Mouse (Mus musculus) midbrain, postnatal 0 days (tissue): Measurements from ENCODE around the gene Abcf3. TPM values are rescaled to one million over a fixed set of nuclear protein-coding genes. Genes with fewer than 3 reads are reported as not detected.
A peak's percentile ranks its signal among the peaks of the same experiment; 100 is the strongest.

Experiments
- ATAC-seq: fragments of 200-750 bp; cut with Nextera tagmentation; 2 replicates; pipeline ENCODE4 v1.8.0; 2017; ENCODE audit warnings: moderate number of reproducible peaks, mild to moderate bottlenecking, moderate TSS enrichment, moderate library complexity; ENCODE audit not compliant: low FRiP score
- DNase-seq: peaks from one replicate; pipeline ENCODE4 v3.0.0-alpha.2; 2015; ENCODE audit warnings: low spot score
- H3K27ac ChIP-seq: fragments of 300-500 bp; sonication (generic); 2 replicates; pipeline ENCODE4 v1.5.1; 2014; ENCODE audit warnings: low read depth, mild to moderate bottlenecking, low read length, mixed read lengths
- H3K27me3 ChIP-seq: fragments of 300-500 bp; sonication (generic); 2 replicates; pipeline ENCODE4 v1.6.1; 2014; ENCODE audit warnings: low read length, control low read depth, mixed read lengths; ENCODE audit not compliant: insufficient read depth
- H3K36me3 ChIP-seq: fragments of 300-500 bp; sonication (generic); 2 replicates; pipeline ENCODE4 v1.6.1; 2014; ENCODE audit warnings: low read length, control low read depth, mixed read lengths; ENCODE audit not compliant: insufficient read depth
- H3K4me1 ChIP-seq: fragments of 300-500 bp; sonication (generic); 2 replicates; pipeline ENCODE4 v1.6.1; 2014; ENCODE audit warnings: mild to moderate bottlenecking, control low read depth, antibody characterized with exemption, low read length, mixed read lengths; ENCODE audit not compliant: insufficient read depth
- H3K4me2 ChIP-seq: fragments of 300-500 bp; sonication (generic); 2 replicates; pipeline ENCODE4 v1.6.1; 2014; ENCODE audit warnings: low read depth, mild to moderate bottlenecking, low read length, mixed read lengths; ENCODE audit not compliant: poor library complexity, severe bottlenecking
- H3K4me3 ChIP-seq: fragments of 300-500 bp; sonication (generic); 2 replicates; pipeline ENCODE4 v1.5.1; 2014; ENCODE audit warnings: low read depth, mild to moderate bottlenecking, low read length, moderate library complexity
- H3K9ac ChIP-seq: fragments of 300-500 bp; sonication (generic); replicated peaks from 2 replicates; pipeline ENCODE4 v1.6.1; 2014; ENCODE audit warnings: mild to moderate bottlenecking, low read length, moderate library complexity, mixed read lengths; ENCODE audit not compliant: poor library complexity, severe bottlenecking
- H3K9me3 ChIP-seq: fragments of 300-500 bp; sonication (generic); 2 replicates; pipeline ENCODE4 v1.6.1; 2016; ENCODE audit warnings: low read length, control low read depth
- CTCF ChIP-seq: IDR thresholded peaks from 2 replicates; pipeline ENCODE4 v1.5.1; 2016; ENCODE audit warnings: antibody characterized with exemption, mild to moderate bottlenecking
- WGBS: fragments of 180-500 bp; shearing (Covaris S2); extraction: QIAGEN DNeasy Blood & Tissue Kit; methylation state at CpG from one replicate; pipeline ENCODE4 v1.1.7; 2014; 5-methylcytosine and 5-hydroxymethylcytosine counted together
- polyA plus RNA-seq: library from polyadenylated mRNA; unstranded; fragments of >200 nt; fragmentation: Nextera tagmentation; extraction: Ambion mirVana; gene quantifications from 2 replicates; pipeline ENCODE4 v1.2.1, GENCODE M21; 2015
- total RNA-seq: library from RNA; depleted of rRNA; stranded (reverse); fragments of >200 nt; gene quantifications from 2 replicates; pipeline ENCODE4 v1.2.3, GENCODE M21; 2014

Gene Abcf3
- total and polyA plus RNA-seq, 2 experiments from 2014 or later = 65.3 to 73.1 TPM

DNA sequence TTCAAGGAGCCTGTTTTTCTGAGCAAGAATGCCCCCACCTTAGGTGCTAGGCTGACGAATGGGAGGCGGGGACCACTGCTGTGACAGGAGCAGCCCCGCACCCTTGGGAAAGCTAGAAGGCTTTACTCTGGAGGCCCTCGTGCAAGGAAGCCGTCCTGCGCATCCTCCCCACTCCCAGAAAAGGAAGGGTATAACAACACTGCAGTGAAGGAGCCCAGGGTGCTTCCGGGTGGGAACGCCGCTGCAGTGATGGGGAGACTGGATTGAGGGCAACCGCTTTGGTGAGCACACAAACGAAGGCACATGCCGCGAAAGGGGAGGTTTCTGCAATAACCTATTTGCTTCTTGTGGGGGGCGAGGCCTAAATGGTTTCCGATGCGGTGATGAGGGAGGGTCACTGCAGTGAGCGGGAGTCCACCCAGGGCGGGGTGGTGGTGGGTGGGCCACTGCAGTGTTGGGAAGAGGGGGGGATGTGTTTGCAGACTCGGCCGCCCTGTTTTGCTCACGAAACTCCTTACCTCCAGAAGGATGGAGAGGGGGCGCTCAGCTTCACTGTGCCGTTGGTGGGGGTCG is 41.1 kb downstream of the Abcf3 start, which contains the start of gene Vwa5b2:
Gene Vwa5b2 (plus strand): TSS at position 106 of the 573 bp plus-strand sequence.
- ATAC-seq = peak; percentile 50
- peak; percentile 44 for DNase-seq

DNA sequence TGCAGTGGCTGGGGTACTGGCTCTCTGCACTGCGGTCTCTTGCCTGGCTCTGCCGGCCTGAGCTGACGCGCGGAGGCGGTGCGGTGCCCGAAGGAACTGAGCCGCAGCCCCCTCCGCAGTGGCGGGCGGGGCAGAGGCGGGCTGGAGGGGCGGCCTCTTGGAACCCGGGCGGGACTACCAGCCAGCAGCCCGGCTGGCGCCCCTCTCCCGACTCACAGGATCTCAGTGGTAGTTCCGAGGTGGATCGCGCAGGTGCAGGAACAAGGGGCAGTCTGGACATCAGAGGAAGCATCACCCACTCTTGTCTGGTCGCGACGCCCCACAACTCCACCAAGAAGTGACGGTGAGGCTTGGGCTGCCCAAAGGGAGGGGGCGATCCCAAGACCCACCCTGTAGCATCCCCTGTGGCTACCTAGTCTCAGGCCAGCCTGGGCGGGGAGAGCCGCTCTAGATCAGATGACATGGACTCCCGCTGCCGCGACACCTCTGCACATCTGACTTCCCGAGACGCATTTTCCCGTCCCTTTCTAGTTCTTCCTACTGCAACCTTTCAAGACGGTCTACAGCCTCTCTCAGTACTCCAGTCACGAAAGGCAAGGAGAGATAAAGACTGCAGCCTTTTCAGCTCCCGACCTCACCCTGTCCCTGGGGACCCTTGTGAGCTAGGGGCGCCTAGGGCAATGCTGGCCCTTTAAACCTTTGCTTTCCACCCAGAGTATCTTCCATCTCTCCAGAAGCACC is 41.7 kb downstream of the Abcf3 start:
- ATAC-seq (peak; percentile 88), DNase-seq (peak; percentile 82)
- Histone ChIP-seq H3K4me1 (peaks cover 2% of the 10 kb centered on the region; the same call in 1 of the 2 replicates), H3K4me3 (peak overlapping the region; percentile 66), H3K9me3 (no peaks in the 10 kb centered on the region), H3K4me2 (peak overlapping the region; percentile 75), H3K27ac (peak overlapping the region; percentile 83), H3K36me3 (no peaks in the 10 kb centered on the region), H3K27me3 (peaks cover 13% of the 10 kb centered on the region; the same call in 1 of the 2 replicates), H3K9ac (peak overlapping the region; percentile 69)
- under 1% methylated on average over 37 of the region's 39 CpGs for WGBS
- no peak for TF ChIP-seq CTCF

More for the DNA sequence above, 41.1 kb downstream of the Abcf3 start, which contains the start of gene Vwa5b2:
- under 1% methylated on average over 23 of the region's 24 CpGs for WGBS
- peak within 1 kb of the TSS; percentile 83 for H3K27ac ChIP-seq
- peaks cover 2% of the 10 kb centered on the region; the same call in 1 of the 2 replicates for H3K4me1 ChIP-seq
- H3K36me3 ChIP-seq = no peaks in the 10 kb centered on the region
- peak within 1 kb of the TSS; percentile 66 for H3K4me3 ChIP-seq
- peak within 1 kb of the TSS; percentile 69 for H3K9ac ChIP-seq
- no peaks in the 10 kb centered on the region for H3K9me3 ChIP-seq
- peak within 1 kb of the TSS; percentile 75 for H3K4me2 ChIP-seq
- peaks cover 13% of the 10 kb centered on the region; the same call in 1 of the 2 replicates for H3K27me3 ChIP-seq
- TF ChIP-seq CTCF = peak; percentile 16; the same call in 1 of the 2 replicates

DNA sequence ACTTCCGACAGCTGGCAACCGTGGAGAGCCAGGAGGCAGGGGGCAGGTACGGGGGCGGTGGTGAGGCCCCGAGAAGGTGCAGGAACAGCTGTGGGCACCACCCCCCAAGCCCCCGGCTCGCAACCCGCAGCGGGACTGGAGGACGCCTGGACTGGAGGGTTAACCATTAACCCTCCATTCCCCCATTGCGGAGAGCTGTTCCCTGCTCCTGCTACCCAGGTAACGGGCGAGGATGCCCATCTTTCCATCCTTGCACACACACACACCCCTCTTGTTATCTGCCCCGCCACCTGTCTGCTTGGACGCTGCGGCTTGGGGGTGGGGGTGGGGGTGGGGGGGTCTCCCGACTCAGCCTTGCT is 42.3 kb downstream of the Abcf3 start:
- Histone ChIP-seq H3K9me3 (no peaks in the 10 kb centered on the region), H3K9ac (peak overlapping the region; percentile 69), H3K27me3 (peaks cover 13% of the 10 kb centered on the region; the same call in 1 of the 2 replicates), H3K4me1 (peaks cover 2% of the 10 kb centered on the region; the same call in 1 of the 2 replicates), H3K36me3 (no peaks in the 10 kb centered on the region; the same call in 1 of the 2 replicates), H3K27ac (no peak overlapping the region), H3K4me2 (peak overlapping the region; percentile 75), H3K4me3 (peak overlapping the region; percentile 66)
- DNase-seq (no peak), ATAC-seq (peak; percentile 11)
- 6% methylated on average over 17 of the region's 17 CpGs for WGBS
- TF ChIP-seq CTCF = no peak

DNA sequence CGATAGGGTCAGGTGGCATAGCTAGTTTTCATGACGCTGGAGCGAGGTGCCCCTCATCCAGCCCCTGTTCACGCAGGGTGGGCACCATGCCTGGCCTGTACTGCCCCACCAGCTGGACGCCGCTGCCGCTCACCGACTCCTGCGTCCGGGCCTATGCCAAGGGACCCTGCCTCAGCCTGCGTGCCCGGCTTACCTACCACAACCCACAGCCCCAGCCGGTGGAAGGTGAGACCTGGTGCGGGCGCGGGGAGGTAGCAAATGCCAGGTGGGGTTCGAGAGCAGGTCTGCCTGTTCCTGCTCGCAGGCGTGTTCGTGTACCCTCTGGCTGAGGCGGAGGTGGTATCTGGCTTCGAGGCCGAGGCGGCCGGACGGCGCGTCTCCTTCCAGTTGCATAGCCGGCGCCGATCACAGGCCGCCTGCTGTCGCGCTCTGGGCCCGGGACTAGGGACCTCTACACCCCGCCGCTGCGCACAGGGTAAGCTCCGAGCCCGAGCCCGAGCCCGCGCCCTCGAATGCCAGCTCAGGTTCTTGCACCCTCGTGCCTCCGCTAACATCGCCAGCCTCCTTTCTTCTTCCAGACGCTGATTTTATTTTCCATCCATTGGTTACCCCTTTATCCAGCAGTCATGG is 42.8 kb downstream of the Abcf3 start:
- peak overlapping the region; percentile 66 for H3K4me3 ChIP-seq
- H3K36me3 ChIP-seq = peaks cover 3% of the 10 kb centered on the region; the same call in 1 of the 2 replicates
- peak overlapping the region; percentile 75 for H3K4me2 ChIP-seq
- H3K4me1 ChIP-seq = peaks cover 2% of the 10 kb centered on the region; the same call in 1 of the 2 replicates
- H3K27me3 ChIP-seq = peaks cover 13% of the 10 kb centered on the region; the same call in 1 of the 2 replicates
- no peak for TF ChIP-seq CTCF
- 11% methylated on average over 48 of the region's 48 CpGs for WGBS
- 0 out of 2 replicates have a peak, but pooled peaks have one; percentile 3 for ATAC-seq
- DNase-seq = no peak
- H3K9ac ChIP-seq = peak overlapping the region; percentile 69
- no peaks in the 10 kb centered on the region for H3K9me3 ChIP-seq
- H3K27ac ChIP-seq = no peak overlapping the region

DNA sequence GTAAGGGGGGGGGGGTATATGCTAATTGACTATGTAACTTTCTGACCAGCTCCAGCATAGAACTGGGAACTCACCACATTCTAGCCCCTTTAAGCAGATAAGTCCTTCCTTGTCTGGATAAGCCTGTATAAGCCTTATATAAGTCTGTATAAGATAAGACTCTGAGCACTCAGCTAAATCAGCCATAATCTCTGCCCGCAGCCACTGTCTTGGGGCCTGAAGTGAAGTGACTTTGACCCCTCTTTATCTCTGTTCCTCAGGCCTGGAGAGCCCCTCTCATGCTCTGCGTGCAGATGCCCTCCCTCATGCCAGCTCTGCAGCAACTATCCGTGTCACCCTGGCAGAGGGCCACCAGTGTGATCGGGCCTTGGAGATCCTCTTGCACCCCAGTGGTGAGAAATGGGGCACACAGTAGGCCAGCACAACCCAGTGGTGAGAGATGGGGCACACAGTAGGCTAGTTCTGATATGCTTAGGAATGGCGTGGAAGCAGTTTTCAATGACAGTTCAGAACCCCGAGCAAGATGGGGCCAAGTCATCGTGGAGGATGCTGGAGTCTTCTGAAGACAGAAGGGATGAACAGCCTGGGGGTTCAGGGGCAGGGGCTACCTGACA is 46.8 kb downstream of the Abcf3 start:
- Histone ChIP-seq H3K27ac (no peak overlapping the region), H3K36me3 (peaks cover 3% of the 10 kb centered on the region; the same call in 1 of the 2 replicates), H3K4me3 (no peak overlapping the region), H3K4me1 (peaks cover 2% of the 10 kb centered on the region; the same call in 1 of the 2 replicates), H3K4me2 (no peak overlapping the region), H3K9ac (no peak overlapping the region), H3K27me3 (peaks cover 13% of the 10 kb centered on the region; the same call in 1 of the 2 replicates), H3K9me3 (no peaks in the 10 kb centered on the region)
- no peak for TF ChIP-seq CTCF
- ATAC-seq = no peak
- DNase-seq = no peak
- 78% methylated on average over 7 of the region's 7 CpGs for WGBS
